Mouse (Mus musculus): ENCODE data around the gene Ell. TPM values are rescaled to one million over a fixed set of nuclear protein-coding genes. Genes with fewer than 3 reads are reported as not detected.
"Not testable (repeated sequence)": the region's sequence is repeated elsewhere in the genome, so short reads cannot be mapped to it uniquely, and the experiment has no call there.

The Ell gene
- polyA plus RNA-seq, 1 experiment: 27.9 TPM

GRCm38 (mm10) chr8:70504291-70504716, 35.0 kb upstream of the Ell start:
- DNase-seq: peak; percentile 62 to 67
- TF ChIP-seq CTCF (IDR thresholded peaks at IDR 0.05; ENCODE audit: borderline replicate concordance, insufficient read depth, low read depth, low read length) (no peak), POLR2A (IDR thresholded peaks at IDR 0.05; ENCODE audit: borderline replicate concordance, insufficient read depth, low read length) (no peak)
- H3K27ac ChIP-seq (ENCODE audit: insufficient read depth, low read length): no peak overlapping the region
- H3K27me3 ChIP-seq (ENCODE audit: control insufficient read depth, insufficient read depth, low read length): no peaks in the 10 kb centered on the region
- H3K4me3 ChIP-seq (replicated peaks; ENCODE audit: insufficient read depth, low read depth, low read length): no peak overlapping the region
- WGBS: 8% methylated on average over 16 of the region's 16 CpGs
- H3K4me1 ChIP-seq (ENCODE audit: control insufficient read depth, insufficient read depth, low read length): peaks cover 31% of the 10 kb centered on the region

DNA sequence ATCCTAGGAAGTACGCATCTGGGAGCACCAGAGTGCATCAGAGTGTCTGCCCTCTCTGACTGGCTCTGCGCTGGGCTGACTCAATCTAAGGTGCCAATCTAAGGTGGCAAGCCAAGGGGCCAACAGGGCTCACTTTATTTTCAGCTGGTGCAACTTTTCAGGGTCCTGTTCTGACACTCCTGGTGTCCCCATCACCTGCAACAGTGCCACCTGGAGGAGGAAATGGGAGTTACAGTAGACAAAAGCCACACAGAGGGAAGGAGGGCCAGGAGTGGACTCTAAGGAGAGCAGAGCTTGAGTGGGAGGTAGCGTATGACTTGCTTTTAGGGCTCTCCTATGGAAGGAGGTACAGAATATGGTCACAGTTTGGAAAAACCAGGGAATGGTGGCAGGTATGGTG, 34.4 kb upstream of the Ell start:
- peak; percentile 79 to 86 for DNase-seq
- Histone ChIP-seq H3K4me1 (ENCODE audit: control insufficient read depth, insufficient read depth, low read length) (peaks cover 33% of the 10 kb centered on the region), H3K4me3 (replicated peaks; ENCODE audit: insufficient read depth, low read depth, low read length) (no peak overlapping the region), H3K27ac (ENCODE audit: insufficient read depth, low read length) (no peak overlapping the region), H3K27me3 (ENCODE audit: control insufficient read depth, insufficient read depth, low read length) (no peaks in the 10 kb centered on the region)
- TF ChIP-seq CTCF (IDR thresholded peaks at IDR 0.05; ENCODE audit: borderline replicate concordance, insufficient read depth, low read depth, low read length): peak; percentile 87
- TF ChIP-seq POLR2A (IDR thresholded peaks at IDR 0.05; ENCODE audit: borderline replicate concordance, insufficient read depth, low read length): no peak
- whole genome bisulfite sequencing: 49% methylated on average over 3 of the region's 3 CpGs

DNA sequence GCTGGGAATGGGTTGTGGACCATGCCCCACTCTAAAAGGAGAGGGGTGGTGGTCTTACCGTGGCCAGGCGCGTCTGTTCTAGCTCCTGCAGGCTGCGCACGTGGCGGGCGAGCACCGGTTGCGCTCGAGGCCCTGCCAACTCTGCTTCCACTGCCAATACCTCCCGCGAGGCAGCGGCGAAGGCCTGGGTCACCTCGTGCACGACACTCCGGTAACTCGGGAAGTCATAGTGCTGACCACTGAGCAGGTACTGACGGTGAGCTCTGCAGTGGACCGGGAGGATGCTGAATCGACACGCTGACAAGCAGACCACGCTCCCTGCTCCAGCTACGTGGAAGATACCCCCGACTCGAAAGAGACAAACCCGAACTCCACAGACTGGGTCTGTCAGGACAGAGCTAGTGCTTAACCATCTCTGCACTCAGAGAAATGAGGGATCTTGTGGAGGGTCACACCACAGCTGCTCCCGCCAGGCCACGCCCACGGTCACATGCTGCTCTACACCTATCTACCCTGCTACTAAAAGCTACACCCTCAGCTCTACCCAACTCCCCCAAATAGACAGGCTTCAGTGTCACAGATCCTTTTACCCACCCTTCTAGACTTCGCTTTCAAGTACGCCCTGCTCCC, 33.4 kb upstream of the Ell start:
- DNase-seq: peak in 1 of 2 experiments; percentile 45
- H3K27me3 ChIP-seq (ENCODE audit: control insufficient read depth, insufficient read depth, low read length): no peaks in the 10 kb centered on the region
- peaks cover 33% of the 10 kb centered on the region for H3K4me1 ChIP-seq (ENCODE audit: control insufficient read depth, insufficient read depth, low read length)
- no peak overlapping the region for H3K27ac ChIP-seq (ENCODE audit: insufficient read depth, low read length)
- TF ChIP-seq CTCF (IDR thresholded peaks at IDR 0.05; ENCODE audit: borderline replicate concordance, insufficient read depth, low read depth, low read length) (no peak), POLR2A (IDR thresholded peaks at IDR 0.05; ENCODE audit: borderline replicate concordance, insufficient read depth, low read length) (no peak)
- H3K4me3 ChIP-seq (replicated peaks; ENCODE audit: insufficient read depth, low read depth, low read length): peak overlapping the region; percentile 72
- 5% methylated on average over 32 of the region's 32 CpGs for WGBS

- Histone ChIP-seq H3K4me1 (ENCODE audit: control insufficient read depth, insufficient read depth, low read length) (peaks cover 27% of the 10 kb centered on the region), H3K4me3 (replicated peaks; ENCODE audit: insufficient read depth, low read depth, low read length) (peak within 1 kb of the TSS; percentile 72), H3K27me3 (ENCODE audit: control insufficient read depth, insufficient read depth, low read length) (no peaks in the 10 kb centered on the region), H3K27ac (ENCODE audit: insufficient read depth, low read length) (no peak within 1 kb of the TSS)
- TF ChIP-seq POLR2A (IDR thresholded peaks at IDR 0.05; ENCODE audit: borderline replicate concordance, insufficient read depth, low read length) (peak; percentile 64), CTCF (IDR thresholded peaks at IDR 0.05; ENCODE audit: borderline replicate concordance, insufficient read depth, low read depth, low read length) (peak; percentile 69)
- peak; percentile 93 to 96 for DNase-seq
- 3% methylated on average over 40 of the region's 40 CpGs for WGBS
Measured at GRCm38 (mm10) chr8:70506328-70507026, 32.8 kb upstream of the Ell start, which contains the start of gene Rex1bd. Gene Rex1bd (minus strand): TSS chr8:70506752.

- no peak for TF ChIP-seq POLR2A (IDR thresholded peaks at IDR 0.05; ENCODE audit: borderline replicate concordance, insufficient read depth, low read length)
- no peak for TF ChIP-seq CTCF (IDR thresholded peaks at IDR 0.05; ENCODE audit: borderline replicate concordance, insufficient read depth, low read depth, low read length)
- no peak overlapping the region for H3K4me3 ChIP-seq (replicated peaks; ENCODE audit: insufficient read depth, low read depth, low read length)
- H3K27me3 ChIP-seq (ENCODE audit: control insufficient read depth, insufficient read depth, low read length): no peaks in the 10 kb centered on the region
- WGBS: 70% methylated on average over 5 of the region's 5 CpGs
- peaks cover 23% of the 10 kb centered on the region for H3K4me1 ChIP-seq (ENCODE audit: control insufficient read depth, insufficient read depth, low read length)
- no peak overlapping the region for H3K27ac ChIP-seq (ENCODE audit: insufficient read depth, low read length)
- no peak for DNase-seq
Measured at GRCm38 (mm10) chr8:70507027-70507393, 32.2 kb upstream of the Ell start.

- Histone ChIP-seq H3K4me3 (replicated peaks; ENCODE audit: insufficient read depth, low read depth, low read length) (peak overlapping the region; percentile 77), H3K27me3 (ENCODE audit: control insufficient read depth, insufficient read depth, low read length) (no peaks in the 10 kb centered on the region), H3K4me1 (ENCODE audit: control insufficient read depth, insufficient read depth, low read length) (peaks cover 19% of the 10 kb centered on the region), H3K27ac (ENCODE audit: insufficient read depth, low read length) (peak overlapping the region; percentile 37; the same call in 1 of the 2 replicates)
- DNase-seq: no peak
- 9% methylated on average over 25 of the region's 25 CpGs for WGBS
- TF ChIP-seq POLR2A (IDR thresholded peaks at IDR 0.05; ENCODE audit: borderline replicate concordance, insufficient read depth, low read length) (no peak), CTCF (IDR thresholded peaks at IDR 0.05; ENCODE audit: borderline replicate concordance, insufficient read depth, low read depth, low read length) (no peak)
Measured at GRCm38 (mm10) chr8:70509281-70509952, 29.8 kb upstream of the Ell start.

DNA sequence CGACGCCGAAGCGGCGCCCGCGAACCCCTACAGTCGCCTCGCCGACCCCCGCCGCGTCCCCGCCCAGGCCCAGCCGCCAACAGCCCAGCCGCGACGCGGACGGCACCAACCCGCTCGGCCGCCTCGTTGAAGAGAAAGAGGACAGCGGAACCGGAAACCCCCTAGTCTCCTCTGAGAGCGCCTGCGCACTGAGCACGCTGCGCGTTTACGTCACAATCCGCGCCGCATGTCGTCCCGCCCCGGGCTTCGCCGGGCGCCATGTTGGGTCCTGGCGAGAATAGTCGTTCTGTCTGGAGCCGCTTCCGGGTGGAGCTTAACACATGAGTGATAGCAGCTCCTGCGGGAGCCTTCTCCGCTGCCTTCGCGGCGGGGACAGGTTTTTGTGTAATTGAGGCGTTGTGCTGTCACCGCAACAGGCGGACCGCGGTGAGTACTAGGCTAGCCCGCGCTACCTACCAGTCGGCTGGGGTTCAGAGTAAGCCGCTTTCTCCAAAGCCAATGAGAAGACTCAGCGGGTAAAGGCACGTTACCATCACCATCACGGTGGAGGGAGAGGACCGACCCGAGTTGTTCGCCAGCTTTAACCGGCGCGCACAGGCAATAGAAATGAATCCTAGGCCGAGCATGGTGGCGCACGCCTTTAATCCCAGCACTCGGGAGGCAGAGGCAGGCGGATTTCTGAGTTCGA, 28.9 kb upstream of the Ell start, which contains the start of gene Uba52:
Gene Uba52 (minus strand): TSS at position 574 of the 688 bp plus-strand sequence.
- TF ChIP-seq CTCF (IDR thresholded peaks at IDR 0.05; ENCODE audit: borderline replicate concordance, insufficient read depth, low read depth, low read length) (no peak), POLR2A (IDR thresholded peaks at IDR 0.05; ENCODE audit: borderline replicate concordance, insufficient read depth, low read length) (peak; percentile 84)
- Histone ChIP-seq H3K4me3 (replicated peaks; ENCODE audit: insufficient read depth, low read depth, low read length) (peak within 1 kb of the TSS; percentile 94), H3K27me3 (ENCODE audit: control insufficient read depth, insufficient read depth, low read length) (no peaks in the 10 kb centered on the region), H3K27ac (ENCODE audit: insufficient read depth, low read length) (peak within 1 kb of the TSS; percentile 83), H3K4me1 (ENCODE audit: control insufficient read depth, insufficient read depth, low read length) (peaks cover 19% of the 10 kb centered on the region)
- 1% methylated on average over 74 of the region's 74 CpGs for WGBS
- peak; percentile 98 for DNase-seq

- H3K27me3 ChIP-seq (ENCODE audit: control insufficient read depth, insufficient read depth, low read length); DNase-seq: not testable (repeated sequence)
- Histone ChIP-seq H3K4me3 (replicated peaks; ENCODE audit: insufficient read depth, low read depth, low read length) (peak overlapping the region; percentile 94), H3K4me1 (ENCODE audit: control insufficient read depth, insufficient read depth, low read length) (peaks cover 16% of the 10 kb centered on the region), H3K27ac (ENCODE audit: insufficient read depth, low read length) (0 out of 2 replicates have a peak overlapping the region, but pooled peaks have one; percentile 83)
- 77% methylated on average over 6 of the region's 6 CpGs for WGBS
Measured at GRCm38 (mm10) chr8:70511174-70511573, 28.1 kb upstream of the Ell start.
